Mouse (Mus musculus) intestine, postnatal 0 days (tissue): ENCODE measurements around the gene Foxd1. TPM values are rescaled to one million over a fixed set of nuclear protein-coding genes. Genes with fewer than 3 reads are reported as not detected.

Source experiments
- ATAC-seq: fragments of 200-750 bp; cut with Nextera tagmentation; 2 replicates; pipeline ENCODE4 v1.8.0; 2017; ENCODE audit warnings: mild to moderate bottlenecking, moderate TSS enrichment, moderate library complexity
- H3K27ac ChIP-seq: fragments of 300-500 bp; sonication (generic); 2 replicates; pipeline ENCODE4 v1.5.1; 2014; ENCODE audit warnings: mild to moderate bottlenecking, low read depth, low read length, moderate library complexity
- H3K27me3 ChIP-seq: fragments of 300-500 bp; sonication (generic); replicated peaks from 2 replicates; pipeline ENCODE4 v1.6.1; 2014; ENCODE audit warnings: low read length, mixed read lengths; ENCODE audit not compliant: control insufficient read depth, insufficient read depth
- H3K36me3 ChIP-seq: fragments of 300-500 bp; sonication (generic); 2 replicates; pipeline ENCODE4 v1.6.1; 2014; ENCODE audit warnings: mild to moderate bottlenecking, moderate library complexity; ENCODE audit not compliant: control insufficient read depth, insufficient read depth
- H3K4me1 ChIP-seq: fragments of 300-500 bp; sonication (generic); replicated peaks from 2 replicates; pipeline ENCODE4 v1.6.1; 2014; ENCODE audit warnings: antibody characterized with exemption, low read length, mixed read lengths; ENCODE audit not compliant: control insufficient read depth, insufficient read depth
- H3K4me2 ChIP-seq: fragments of 300-500 bp; sonication (generic); replicated peaks from 2 replicates; pipeline ENCODE4 v1.6.1; 2014; ENCODE audit warnings: low read depth, mild to moderate bottlenecking, moderate library complexity
- H3K4me3 ChIP-seq: fragments of 300-500 bp; sonication (generic); 2 replicates; pipeline ENCODE4 v1.5.1; 2014; ENCODE audit warnings: low read depth, low read length
- H3K9ac ChIP-seq: fragments of 300-500 bp; sonication (generic); 2 replicates; pipeline ENCODE4 v1.6.1; 2014; ENCODE audit warnings: mild to moderate bottlenecking, low read depth, low read length
- H3K9me3 ChIP-seq: fragments of 300-500 bp; sonication (generic); 2 replicates; pipeline ENCODE4 v1.6.1; 2016; ENCODE audit warnings: mixed run types; ENCODE audit not compliant: control insufficient read depth
- CTCF ChIP-seq: sonication (generic); IDR thresholded peaks from 2 replicates; pipeline ENCODE4 v1.5.1; 2016; ENCODE audit warnings: low read depth, mild to moderate bottlenecking, control low read depth, antibody characterized with exemption, moderate library complexity
- WGBS: fragments of 180-500 bp; shearing (Covaris S2); extraction: QIAGEN DNeasy Blood & Tissue Kit; methylation state at CpG from one replicate; pipeline ENCODE4 v1.1.7; 2014; 5-methylcytosine and 5-hydroxymethylcytosine counted together
- polyA plus RNA-seq: library from polyadenylated mRNA; unstranded; fragments of >200 nt; fragmentation: Nextera tagmentation; extraction: Ambion mirVana; gene quantifications from 2 replicates; pipeline ENCODE4 v1.2.1, GENCODE M21; 2015

Gene Foxd1
- not detected in 2 replicates for polyA plus RNA-seq

GRCm38 (mm10) chr13:98354090-98354801 lies at the start of gene Foxd1:
Gene Foxd1 (plus strand): TSS chr13:98354242.
- H3K4me2 ChIP-seq, result peak within 1 kb of the TSS; percentile 80
- peaks cover 92% of the 10 kb centered on the region for H3K27me3 ChIP-seq
- H3K4me1 ChIP-seq, result peaks cover 7% of the 10 kb centered on the region; the same call in 1 of the 2 replicates
- 0 out of 2 replicates have a peak, but pooled peaks have one; percentile 5 for TF ChIP-seq CTCF
- no peaks in the 10 kb centered on the region for H3K9me3 ChIP-seq
- H3K27ac ChIP-seq, result no peak within 1 kb of the TSS
- WGBS, result under 1% methylated on average over 71 of the region's 76 CpGs
- peak within 1 kb of the TSS; percentile 48 for H3K4me3 ChIP-seq
- 0 out of 2 replicates have a peak within 1 kb of the TSS, but pooled peaks have one; percentile 11 for H3K9ac ChIP-seq
- no peaks in the 10 kb centered on the region for H3K36me3 ChIP-seq
- ATAC-seq, result peak; percentile 66

- Histone ChIP-seq H3K27ac (no peak overlapping the region), H3K9me3 (no peaks in the 10 kb centered on the region), H3K4me3 (no peak overlapping the region), H3K27me3 (no peaks in the 10 kb centered on the region), H3K9ac (no peak overlapping the region), H3K36me3 (peaks cover 9% of the 10 kb centered on the region; the same call in 1 of the 2 replicates), H3K4me2 (no peak overlapping the region), H3K4me1 (no peaks in the 10 kb centered on the region)
- 95% methylated on average over 9 of the region's 9 CpGs for WGBS
- no peak for ATAC-seq
- no peak for TF ChIP-seq CTCF
Measured at GRCm38 (mm10) chr13:98305257-98305656, 48.8 kb upstream of the Foxd1 start.

GRCm38 (mm10) chr13:98306393-98306792 lies 47.6 kb upstream of the Foxd1 start:
- peaks cover 20% of the 10 kb centered on the region for H3K36me3 ChIP-seq
- TF ChIP-seq CTCF, result no peak
- H3K27ac ChIP-seq, result no peak overlapping the region; the same call in 1 of the 2 replicates
- H3K4me3 ChIP-seq, result no peak overlapping the region
- H3K27me3 ChIP-seq, result no peaks in the 10 kb centered on the region
- no peak overlapping the region for H3K4me2 ChIP-seq
- 35% methylated on average over 5 of the region's 5 CpGs for WGBS
- no peak overlapping the region for H3K9ac ChIP-seq
- no peaks in the 10 kb centered on the region for H3K9me3 ChIP-seq
- no peak for ATAC-seq
- 0 out of 2 replicates have a peak, but pooled peaks cover 2% of the 10 kb centered on the region for H3K4me1 ChIP-seq

- no peak for TF ChIP-seq CTCF
- Histone ChIP-seq H3K9ac (no peak overlapping the region), H3K36me3 (peaks cover 25% of the 10 kb centered on the region), H3K27me3 (no peaks in the 10 kb centered on the region), H3K4me2 (no peak overlapping the region), H3K27ac (no peak overlapping the region), H3K4me1 (0 out of 2 replicates have a peak, but pooled peaks cover 4% of the 10 kb centered on the region), H3K9me3 (no peaks in the 10 kb centered on the region), H3K4me3 (no peak overlapping the region)
- WGBS, result 39% methylated on average over 14 of the region's 14 CpGs
- ATAC-seq, result no peak
Measured at GRCm38 (mm10) chr13:98306852-98307475, 47.1 kb upstream of the Foxd1 start.

GRCm38 (mm10) chr13:98308004-98308403 lies 46.0 kb upstream of the Foxd1 start:
- Histone ChIP-seq H3K36me3 (peaks cover 34% of the 10 kb centered on the region), H3K9me3 (no peaks in the 10 kb centered on the region), H3K27me3 (no peaks in the 10 kb centered on the region), H3K9ac (no peak overlapping the region), H3K4me2 (no peak overlapping the region), H3K27ac (no peak overlapping the region), H3K4me1 (0 out of 2 replicates have a peak, but pooled peaks cover 4% of the 10 kb centered on the region), H3K4me3 (no peak overlapping the region)
- ATAC-seq, result no peak
- no peak for TF ChIP-seq CTCF
- 77% methylated on average over 5 of the region's 5 CpGs for WGBS

- TF ChIP-seq CTCF, result no peak
- Histone ChIP-seq H3K9ac (no peak overlapping the region), H3K27ac (no peak overlapping the region), H3K36me3 (peaks cover 40% of the 10 kb centered on the region), H3K4me2 (no peak overlapping the region), H3K27me3 (no peaks in the 10 kb centered on the region), H3K9me3 (no peaks in the 10 kb centered on the region), H3K4me1 (0 out of 2 replicates have a peak, but pooled peaks cover 4% of the 10 kb centered on the region), H3K4me3 (no peak overlapping the region)
- 69% methylated on average over 4 of the region's 4 CpGs for WGBS
- ATAC-seq, result no peak
Measured at GRCm38 (mm10) chr13:98308724-98309123, 45.3 kb upstream of the Foxd1 start.
